Mouse (Mus musculus): Measurements from ENCODE around the gene Gm10277. TPM values are rescaled to one million over a fixed set of nuclear protein-coding genes. Genes with fewer than 3 reads are reported as not detected.

Gene Gm10277
- not detected for total RNA-seq (2021)
- long read RNA-seq, experiment 1, partial matches to known transcripts = 0 of 1 reads
- long read RNA-seq, experiment 1, other reads (novel, unspliced or antisense) = 1 of 1 reads
- long read RNA-seq, experiment 2 = 0 reads

- intact Hi-C loops (cut with DNase I; ENCODE audit: low total_unique reads) = loop anchor here (5.0 kb wide), 1 partner anchor 35 kb away; no protein-coding TSS in a partner anchor
- DNase-seq = no peak
Measured at GRCm38 (mm10) chr11:77787707-77788106, at the start of gene Gm10277. TSS of gene Gm10277 (minus strand) at chr11:77787747.

GRCm38 (mm10) chr11:77836751-77837150 lies 49.2 kb upstream of the Gm10277 start:
- intact Hi-C loops (cut with DNase I; ENCODE audit: low total_unique reads) = no loop called here
- no peak for DNase-seq

DNA sequence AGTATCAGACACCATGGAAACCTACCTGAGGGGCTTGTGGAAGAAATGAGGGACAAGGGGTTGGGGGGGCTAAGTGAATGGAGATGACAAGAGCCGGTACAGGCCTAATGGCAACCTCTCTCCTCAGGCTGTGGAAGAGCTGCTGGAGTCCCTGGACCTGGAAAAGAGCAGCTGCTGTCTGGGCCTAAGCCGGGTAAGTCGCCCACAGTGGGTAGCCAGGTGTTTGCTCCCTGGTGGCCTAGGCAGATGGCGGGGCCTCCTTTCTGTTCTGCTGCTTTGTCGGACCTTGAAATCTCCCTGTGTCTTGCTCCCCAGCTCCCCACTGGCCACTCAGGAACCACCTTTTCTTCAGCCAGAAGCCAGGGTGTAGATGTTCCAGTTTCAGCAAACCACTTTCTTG lies 48.7 kb upstream of the Gm10277 start:
- no peak for DNase-seq
- intact Hi-C loops (cut with DNase I; ENCODE audit: low total_unique reads) = no loop called here

- intact Hi-C loops (cut with DNase I; ENCODE audit: low total_unique reads) = no loop called here
- DNase-seq = no peak
Measured at GRCm38 (mm10) chr11:77835109-77835508, 47.6 kb upstream of the Gm10277 start.

DNA sequence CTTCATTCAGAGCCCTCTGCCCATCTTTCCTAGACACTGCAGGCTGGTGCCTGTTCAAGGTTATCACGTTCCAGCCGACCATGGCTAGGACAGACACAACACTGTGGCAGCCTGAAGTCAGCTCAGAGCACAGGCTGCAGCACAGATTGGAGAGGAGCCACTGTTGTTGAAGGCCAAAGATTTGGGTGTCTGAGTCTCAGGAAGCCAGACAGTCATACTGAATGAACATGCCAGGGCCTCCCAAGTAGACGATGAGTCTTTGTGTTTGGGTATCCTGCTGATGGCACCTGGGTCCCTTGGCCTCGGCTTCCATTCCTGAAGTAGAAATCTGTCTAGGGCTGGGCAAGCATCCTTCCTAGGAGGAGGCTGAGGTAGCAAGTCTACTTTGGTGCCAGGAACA lies 45.0 kb upstream of the Gm10277 start:
- intact Hi-C loops (cut with DNase I; ENCODE audit: low total_unique reads) = no loop called here
- no peak for DNase-seq

- DNase-seq = no peak
- intact Hi-C loops (cut with DNase I; ENCODE audit: low total_unique reads) = no loop called here
Measured at GRCm38 (mm10) chr11:77830875-77831274, 43.3 kb upstream of the Gm10277 start.

GRCm38 (mm10) chr11:77829043-77829841 lies 41.7 kb upstream of the Gm10277 start:
- intact Hi-C loops (cut with DNase I; ENCODE audit: low total_unique reads) = loop anchor here (5.0 kb wide), 1 partner anchor 138 kb away; no protein-coding TSS in a partner anchor

GRCm38 (mm10) chr11:77828163-77828562 lies 40.6 kb upstream of the Gm10277 start:
- no peak for DNase-seq
- intact Hi-C loops (cut with DNase I; ENCODE audit: low total_unique reads) = loop anchor here (5.0 kb wide), 1 partner anchor 139 kb away; no protein-coding TSS in a partner anchor

More at GRCm38 (mm10) chr11:77829043-77829841, 41.7 kb upstream of the Gm10277 start:
- no peak for DNase-seq

- peak; percentile 66 for DNase-seq
- intact Hi-C loops (cut with DNase I; ENCODE audit: low total_unique reads) = loop anchor here (5.0 kb wide), 1 partner anchor 140 kb away; no protein-coding TSS in a partner anchor
Measured at GRCm38 (mm10) chr11:77827241-77827995, 39.9 kb upstream of the Gm10277 start.

- intact Hi-C loops (cut with DNase I; ENCODE audit: low total_unique reads) = loop anchor here (5.0 kb wide), 1 partner anchor 141 kb away; no protein-coding TSS in a partner anchor
- no peak for DNase-seq
Measured at GRCm38 (mm10) chr11:77826311-77826710, 38.8 kb upstream of the Gm10277 start.

DNA sequence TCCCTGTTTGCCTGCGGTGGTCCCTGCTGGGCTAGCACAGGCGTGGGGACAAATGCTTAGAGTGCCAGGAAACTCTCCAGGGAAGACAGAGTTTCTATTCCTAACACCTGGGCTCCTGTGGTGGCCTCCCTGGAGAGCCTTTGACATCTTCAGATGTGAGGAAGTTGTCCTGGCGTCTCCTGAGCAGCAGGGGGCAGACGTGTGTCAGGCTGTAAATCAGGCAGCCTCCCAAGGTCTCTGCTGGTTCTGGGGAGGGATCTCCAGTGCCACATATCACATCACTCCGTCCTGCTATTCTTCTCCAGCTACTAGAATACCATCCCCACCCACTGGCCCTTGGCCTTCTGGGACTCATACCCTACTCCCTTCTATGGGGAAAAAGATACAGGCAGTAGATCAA lies 38.3 kb upstream of the Gm10277 start:
- intact Hi-C loops (cut with DNase I; ENCODE audit: low total_unique reads) = loop anchor here (5.0 kb wide), 1 partner anchor 141 kb away; no protein-coding TSS in a partner anchor

DNA sequence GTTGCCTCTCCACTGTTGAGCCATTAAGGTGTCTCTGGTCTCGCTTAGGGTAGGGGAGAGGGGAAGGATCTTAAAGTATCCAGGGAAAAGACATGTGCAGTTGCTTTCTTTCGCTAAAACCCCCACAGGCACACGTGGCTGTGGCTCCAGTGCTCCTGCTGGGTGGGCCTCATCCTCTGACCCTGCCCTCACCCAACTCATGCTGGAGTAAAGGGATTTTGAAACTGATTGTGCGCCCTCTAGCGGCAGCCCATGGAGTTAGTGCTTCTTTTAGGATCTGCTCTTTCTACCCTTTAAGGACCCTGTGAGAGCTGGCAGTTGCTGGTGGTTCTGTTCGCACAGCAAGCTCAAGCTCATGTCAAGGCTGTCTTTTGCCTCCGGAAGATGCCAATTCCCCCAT lies 35.2 kb upstream of the Gm10277 start:
- intact Hi-C loops (cut with DNase I; ENCODE audit: low total_unique reads) = no loop called here
- peak; percentile 40 for DNase-seq

More for the DNA sequence above, 38.3 kb upstream of the Gm10277 start:
- peak; percentile 69 for DNase-seq

- peak; percentile 52 for DNase-seq
- intact Hi-C loops (cut with DNase I; ENCODE audit: low total_unique reads) = no loop called here
Measured at GRCm38 (mm10) chr11:77821648-77822047, 34.1 kb upstream of the Gm10277 start.

DNA sequence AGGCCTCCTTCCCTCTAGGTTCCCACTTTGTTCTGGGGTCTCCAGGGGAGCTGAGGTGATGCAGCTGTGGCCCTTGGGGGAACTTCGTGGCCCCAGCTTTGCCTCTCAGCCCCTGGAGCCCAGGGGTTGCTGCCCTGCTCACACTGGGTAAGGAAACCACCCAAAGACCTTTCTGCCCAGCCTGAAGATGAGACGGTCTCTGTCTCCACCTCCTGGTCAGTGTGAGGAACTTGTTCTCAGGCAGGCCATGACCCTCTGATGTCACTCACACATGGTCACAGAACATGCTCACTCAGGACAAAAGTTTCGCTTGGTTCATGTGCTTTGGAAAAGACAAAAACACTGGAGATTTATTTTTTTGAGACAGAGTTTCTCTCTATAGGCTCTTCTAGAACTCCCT lies 28.5 kb upstream of the Gm10277 start:
- intact Hi-C loops (cut with DNase I; ENCODE audit: low total_unique reads) = no loop called here
- DNase-seq = peak; percentile 76

GRCm38 (mm10) chr11:77813969-77814368 lies 26.4 kb upstream of the Gm10277 start:
- intact Hi-C loops (cut with DNase I; ENCODE audit: low total_unique reads) = loop anchor here (2.0 kb wide), 1 partner anchor 51 kb away; the partner anchor contains the start of gene Myo18a
- peak; percentile 45 for DNase-seq

GRCm38 (mm10) chr11:77810018-77810417 lies 22.5 kb upstream of the Gm10277 start:
- intact Hi-C loops (cut with DNase I; ENCODE audit: low total_unique reads) = no loop called here

GRCm38 (mm10) chr11:77809215-77809614 lies 21.7 kb upstream of the Gm10277 start:
- DNase-seq = no peak
- intact Hi-C loops (cut with DNase I; ENCODE audit: low total_unique reads) = no loop called here

More at GRCm38 (mm10) chr11:77810018-77810417, 22.5 kb upstream of the Gm10277 start:
- DNase-seq = no peak

- intact Hi-C loops (cut with DNase I; ENCODE audit: low total_unique reads) = no loop called here
- peak; percentile 57 for DNase-seq
Measured at GRCm38 (mm10) chr11:77808051-77808465, 20.5 kb upstream of the Gm10277 start.

- intact Hi-C loops (cut with DNase I; ENCODE audit: low total_unique reads) = no loop called here
- no peak for DNase-seq
Measured at GRCm38 (mm10) chr11:77806855-77807254, 19.3 kb upstream of the Gm10277 start.

DNA sequence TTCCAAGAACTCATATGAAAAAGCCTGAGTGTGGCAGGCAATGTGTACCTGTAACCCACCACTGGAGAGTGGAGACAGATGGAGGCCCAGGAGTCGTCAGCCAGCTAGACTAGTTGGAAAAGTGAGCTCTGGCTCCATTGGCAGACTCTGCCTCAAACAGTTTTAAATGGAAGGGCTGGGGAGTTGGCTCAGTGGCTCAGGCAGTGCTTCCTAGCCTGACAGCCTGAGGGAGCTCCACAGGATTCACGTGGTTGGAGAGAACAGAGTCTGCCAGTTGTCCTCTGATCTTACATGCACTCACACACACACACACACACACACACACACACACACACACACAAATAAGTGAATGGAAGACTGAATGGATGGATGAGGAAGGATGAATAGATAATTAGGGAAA lies 18.7 kb upstream of the Gm10277 start:
- intact Hi-C loops (cut with DNase I; ENCODE audit: low total_unique reads) = no loop called here
- peak; percentile 41 for DNase-seq

All from gastrocnemius, postnatal 14 days (tissue).